Comparison of ENCODE assay signal across 24 mouse cellular contexts in the genomic region with DNA sequence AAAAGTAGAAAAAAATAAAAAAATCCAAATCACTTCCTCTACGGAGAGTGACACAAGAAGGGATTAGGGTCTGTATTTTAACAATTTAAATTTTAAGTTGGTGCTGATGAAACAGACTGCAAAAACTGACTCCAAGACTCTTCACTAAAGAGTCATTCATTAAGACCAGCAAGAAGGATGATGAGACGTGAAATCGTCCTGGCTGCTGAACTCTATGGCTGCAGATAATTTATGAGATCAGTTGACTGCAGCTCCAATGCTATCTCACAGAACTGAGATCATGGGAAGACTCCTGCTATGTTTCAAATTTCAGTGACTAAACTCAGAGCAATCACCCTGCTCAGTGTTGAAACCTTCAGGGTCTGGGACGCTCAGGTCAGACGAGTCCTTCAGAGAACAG.
A peak's percentile ranks its signal among the peaks of the same experiment; 100 is the strongest.
DNase-seq lines count a peak whose midpoint lies in the region; ATAC-seq and TF ChIP-seq lines count a peak whose summit lies in the region.
"Had no signal": no experiment of that assay in that cellular context is flagged by ENCODE, and none has a peak within 500 bp of the region (broad histone marks: within the 10 kb centered on the region; RNA-seq: fewer than 3 reads in every experiment).

No protein-coding gene starts in this region.

- DNase-seq in heart, adult 11 months = peak; percentile 50
- DNase-seq in heart, postnatal 25 days (ENCODE audit: low spot score) = no peak
- peak; percentile 55 for DNase-seq in MN1 (ENCODE audit: low spot score)
- DNase-seq: adrenal gland, adult 2 months; adrenal gland, postnatal 10 days; adrenal gland, postnatal 25 days; B cell, adult 2 months; cerebellum, adult 11-12 months; cerebellum, adult 8-10 months; cerebellum, adult 9-11 months; cerebellum, postnatal 14 days; cerebellum, postnatal 36 days had no signal

- H3K79me2 ChIP-seq in myocyte (ENCODE audit: control insufficient read depth, insufficient read depth) = no peaks in the 10 kb centered on the region

- H3K4me3 ChIP-seq in myocyte = no peak overlapping the region
- H3K4me3 ChIP-seq: embryonic facial prominence, embryonic 10.5 days; embryonic facial prominence, embryonic 12.5 days; erythroblast, embryonic 14.5 days; forebrain, embryonic 10.5 days; forebrain, embryonic 12.5 days had no signal

- intact Hi-C loops in heart, postnatal 25 days (cut with DNase I) = no loop called here

- no peak for ATAC-seq in cerebellum, adult (ENCODE audit: insufficient number of reproducible peaks, low FRiP score, low TSS enrichment)
- ATAC-seq: CD4-positive, CD25-positive, alpha-beta regulatory T cell, adult 4 months; forebrain, embryonic 14.5 days; forebrain, embryonic 16.5 days had no signal

- no peaks in the 10 kb centered on the region for H3K36me3 ChIP-seq in myocyte (ENCODE audit: control insufficient read depth, insufficient read depth)
- H3K36me3 ChIP-seq: embryonic facial prominence, embryonic 10.5 days; embryonic facial prominence, embryonic 12.5 days; forebrain, embryonic 10.5 days; forebrain, embryonic 12.5 days; G1E had no signal

- no peak overlapping the region for H3K4me2 ChIP-seq in myocyte (ENCODE audit: low read depth)
- H3K4me2 ChIP-seq: embryonic facial prominence, embryonic 12.5 days; forebrain, embryonic 12.5 days had no signal

- no peak for TF ChIP-seq POLR2A in myocyte (IDR thresholded peaks at IDR 0.05; ENCODE audit: insufficient read length, low read depth)

- no peak overlapping the region for H3ac ChIP-seq in myocyte (ENCODE audit: control insufficient read depth, insufficient read length)

- H3K27me3 ChIP-seq in myocyte (ENCODE audit: control insufficient read depth, insufficient read depth, insufficient read length) = no peaks in the 10 kb centered on the region
- H3K27me3 ChIP-seq: CH12.LX; embryonic facial prominence, embryonic 12.5 days; forebrain, embryonic 12.5 days had no signal

TF ChIP-seq in myocyte, 11 proteins besides CTCF, POLR2A, EP300 and RAD21:
- no peak for TF ChIP-seq TCF12 (IDR thresholded peaks at IDR 0.05; ENCODE audit: insufficient read depth, poor library complexity, severe bottlenecking)
- TF ChIP-seq CEBPB (IDR thresholded peaks at IDR 0.05; ENCODE audit: insufficient read depth, poor library complexity, severe bottlenecking) = peak; percentile 89
